Mouse (Mus musculus): ENCODE results near the gene Kcnip1.

Gene Kcnip1

DNA sequence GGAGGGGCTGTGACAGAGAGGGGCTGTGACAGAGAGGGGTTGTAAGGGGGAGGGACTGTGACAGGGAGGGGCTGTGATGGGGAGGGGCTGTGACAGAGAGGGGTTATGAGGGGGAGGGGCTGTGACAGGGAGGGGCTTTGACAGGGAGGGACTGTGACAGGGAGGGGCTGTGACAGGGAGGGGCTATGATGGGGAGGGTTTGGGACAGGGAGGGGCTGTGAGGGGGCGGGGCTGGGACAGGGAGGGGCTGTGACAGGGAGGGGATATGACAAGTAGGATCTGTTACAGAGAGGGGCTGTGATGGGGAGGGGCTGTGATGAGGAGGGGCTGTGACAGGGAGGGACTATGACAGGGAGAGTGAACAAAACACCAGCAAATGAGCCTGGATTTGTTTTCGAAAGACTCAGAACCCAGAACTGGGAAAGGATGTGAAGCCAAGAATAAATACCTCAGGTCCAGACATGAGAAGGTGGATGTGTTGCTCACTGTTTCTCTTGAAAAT lies 290.9 kb downstream of the Kcnip1 start:
- in situ Hi-C loops (cut with MboI, MseI): no loop called here

DNA sequence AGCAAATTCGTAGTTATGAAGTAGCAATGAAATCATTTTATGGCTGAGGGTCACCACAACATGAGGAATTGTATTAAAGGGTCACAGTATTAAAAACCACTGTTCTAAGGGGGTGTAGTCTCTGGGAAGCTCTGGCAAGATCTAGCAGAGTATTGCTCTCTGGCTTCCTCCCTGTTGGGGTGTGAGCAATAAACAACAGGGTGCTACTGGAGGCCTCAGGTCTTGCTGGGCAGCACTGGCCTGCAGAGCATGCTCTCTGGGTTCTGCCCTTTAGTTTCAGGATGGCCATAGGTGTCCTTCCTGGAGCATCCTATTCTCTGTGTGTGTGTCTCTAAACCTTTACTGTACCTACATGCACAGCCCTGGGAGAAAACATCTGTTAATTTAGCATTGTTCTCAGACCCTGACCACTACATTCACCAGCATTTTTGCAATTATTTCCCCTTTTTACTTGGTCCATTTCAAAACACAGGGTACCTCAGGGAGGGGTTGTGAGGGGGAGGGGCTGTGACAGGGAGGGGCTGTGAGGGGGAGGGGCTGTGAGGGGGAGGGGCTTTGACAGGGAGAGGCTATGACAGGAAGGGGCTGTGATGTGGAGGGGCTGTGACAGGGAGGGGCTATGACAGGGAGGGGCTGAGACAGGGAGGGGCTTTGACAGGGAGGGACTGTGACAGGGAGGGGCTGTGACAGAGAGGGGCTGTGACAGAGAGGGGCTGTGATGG lies 291.6 kb downstream of the Kcnip1 start:
- in situ Hi-C loops (cut with MboI, MseI): no loop called here

DNA sequence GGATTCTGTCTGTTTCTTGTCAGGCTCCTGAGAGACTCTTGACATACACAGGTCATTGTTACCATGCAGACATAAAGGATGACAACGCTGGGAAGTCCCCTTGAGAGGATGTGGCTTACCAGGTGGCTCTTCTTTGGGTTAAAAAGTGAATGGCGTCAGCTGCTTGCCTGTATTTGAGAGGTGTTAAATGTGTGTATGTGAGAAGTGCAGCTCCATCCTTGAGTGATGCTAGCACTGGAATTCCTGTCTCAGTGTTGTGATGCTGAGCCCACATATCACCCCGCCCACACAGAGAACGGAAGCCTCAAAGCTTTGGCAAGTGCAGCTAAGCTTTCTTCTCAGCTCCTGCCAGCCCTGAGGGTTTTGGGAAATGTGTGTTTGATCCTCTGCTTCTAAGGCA lies 292.2 kb downstream of the Kcnip1 start:
- in situ Hi-C loops (cut with MboI, MseI): no loop called here

DNA sequence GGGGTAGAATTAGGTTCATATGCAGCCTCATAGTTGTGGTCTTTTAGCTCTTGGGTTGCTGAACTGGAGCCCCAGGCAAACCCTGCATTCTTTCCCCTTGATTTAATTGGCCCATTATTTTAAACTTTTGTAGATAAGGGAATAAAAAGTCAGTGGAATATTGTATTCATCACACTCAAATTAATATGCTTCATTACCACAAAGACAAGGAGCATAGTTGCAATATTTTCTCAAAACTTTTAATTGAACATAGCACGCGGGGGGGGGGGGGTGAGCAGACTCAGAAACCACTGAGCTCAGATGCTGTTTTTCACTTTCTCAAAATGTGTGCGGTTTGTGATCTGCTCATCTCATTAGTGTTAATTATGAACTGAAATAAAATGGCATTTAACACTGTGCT lies 302.8 kb downstream of the Kcnip1 start:
- in situ Hi-C loops (cut with MboI, MseI): no loop called here

DNA sequence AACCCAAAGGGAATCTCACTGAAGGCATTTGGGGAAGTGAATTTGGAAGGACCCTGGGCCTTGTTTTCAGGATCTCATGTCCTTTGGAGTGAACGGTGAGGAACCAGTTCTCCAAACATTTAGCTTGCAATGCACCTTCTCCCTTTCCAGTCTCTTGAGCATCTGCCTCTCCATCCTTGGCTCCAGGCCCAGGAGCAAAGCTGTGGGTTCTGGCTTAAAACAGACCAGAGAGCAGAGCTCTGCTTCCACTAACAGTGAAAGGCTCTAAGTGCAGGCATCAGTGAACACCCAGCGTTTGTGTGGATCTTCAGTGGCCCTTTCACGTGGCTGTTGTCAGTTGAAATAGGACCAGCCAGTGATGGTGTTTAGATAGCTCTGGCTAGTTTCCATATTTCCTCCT lies 307.0 kb downstream of the Kcnip1 start:
- in situ Hi-C loops (cut with MboI, MseI): no loop called here

DNA sequence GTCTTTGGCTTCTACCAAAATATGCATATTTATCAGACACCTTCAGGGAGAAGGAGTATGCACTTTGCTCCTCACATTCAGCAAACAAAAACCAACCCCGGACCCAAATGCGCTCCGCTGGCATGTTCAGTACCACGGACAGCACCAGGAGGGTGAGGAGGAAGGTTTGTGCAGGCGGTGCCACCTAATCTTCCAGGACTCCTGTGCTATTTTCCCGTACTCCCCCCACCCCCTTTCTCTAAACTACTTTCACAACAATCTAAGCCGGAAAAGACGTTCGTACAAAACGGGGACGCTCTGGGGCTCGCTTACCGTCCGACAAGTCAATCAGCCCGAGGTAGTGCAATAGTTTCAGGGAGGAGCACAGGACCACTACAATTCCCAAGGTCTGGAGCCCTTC lies 312.8 kb downstream of the Kcnip1 start:
- in situ Hi-C loops (cut with MboI, MseI): no loop called here

DNA sequence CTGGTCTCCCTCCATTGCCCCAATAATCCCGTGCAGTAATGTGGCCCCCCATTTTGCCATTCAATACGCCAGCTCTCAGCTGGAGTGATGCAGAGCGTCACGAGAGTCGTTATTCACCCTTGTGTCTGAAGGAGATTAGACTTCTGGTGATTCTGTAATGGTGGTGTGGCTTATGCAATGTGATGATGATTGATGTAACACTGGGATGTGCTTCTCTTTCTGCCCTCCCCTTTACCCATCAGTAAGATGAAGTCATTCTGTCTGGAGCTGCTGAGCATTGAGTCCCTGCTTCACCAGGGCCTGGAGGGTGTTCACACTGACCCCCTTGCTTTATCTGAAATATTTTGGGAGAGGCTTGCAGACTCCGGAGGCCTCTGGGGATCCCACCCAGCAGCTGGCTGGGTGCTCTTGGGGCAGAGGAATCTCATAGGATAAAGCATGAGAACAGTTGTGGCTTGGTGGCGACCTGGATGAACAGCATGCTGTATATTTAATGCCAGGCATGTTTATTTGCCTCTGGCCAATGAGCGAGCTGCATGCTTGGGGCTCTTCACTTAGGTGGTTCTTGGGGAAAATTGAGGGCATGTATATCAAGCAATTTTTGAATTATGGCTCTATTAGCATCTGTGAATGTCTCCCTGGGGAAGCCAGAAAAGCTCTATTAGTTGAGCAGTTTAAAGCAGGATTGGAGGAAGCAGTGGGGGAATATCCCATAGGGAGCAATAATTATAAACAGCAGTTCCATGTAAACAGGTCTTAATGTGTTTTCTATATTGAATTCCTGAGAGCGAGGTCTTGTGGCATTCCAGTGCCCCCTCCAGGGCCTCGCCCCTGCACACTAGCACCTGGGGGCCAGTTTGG lies 322.6 kb downstream of the Kcnip1 start:
- in situ Hi-C loops (cut with MboI, MseI): no loop called here

DNA sequence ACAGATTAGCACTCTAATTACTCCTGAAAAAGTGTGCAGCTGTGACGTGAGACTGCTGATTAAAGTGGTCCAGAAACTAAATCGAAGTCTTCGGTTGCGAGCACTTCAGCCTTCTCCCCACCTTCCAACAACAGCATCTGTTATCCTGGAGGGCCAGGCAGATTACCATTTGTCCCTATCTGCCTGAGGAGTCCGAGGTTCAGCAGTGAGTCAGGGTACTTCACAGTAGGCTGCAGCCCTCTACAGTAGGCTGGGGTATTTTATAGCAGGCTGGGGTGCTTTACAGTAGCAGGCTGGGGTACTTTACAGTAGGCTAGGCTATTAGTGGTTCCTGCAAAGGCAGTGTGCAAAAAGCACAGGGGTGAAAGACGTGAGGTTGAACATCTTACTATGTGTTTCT lies 324.6 kb downstream of the Kcnip1 start:
- in situ Hi-C loops (cut with MboI, MseI): no loop called here

DNA sequence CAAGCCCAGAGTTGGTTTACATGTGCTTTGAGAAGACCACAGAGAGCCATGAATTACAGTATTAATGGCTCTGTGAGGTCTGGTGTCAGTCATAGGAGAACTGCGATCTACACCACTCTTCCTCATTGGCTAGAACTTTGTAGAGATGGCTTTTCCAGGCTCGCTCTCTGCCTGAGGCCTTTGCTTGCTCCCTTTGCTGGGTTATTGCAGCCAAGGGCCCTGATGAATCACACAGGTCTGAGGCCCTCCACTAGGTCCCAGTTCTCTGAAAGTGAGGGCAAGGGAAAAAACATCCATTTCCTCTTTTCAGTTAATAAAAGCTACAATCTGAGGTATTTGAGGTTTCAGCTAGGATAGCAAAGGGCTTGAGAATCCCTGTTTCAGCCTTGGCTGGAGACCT lies 329.4 kb downstream of the Kcnip1 start:
- in situ Hi-C loops (cut with MboI, MseI): no loop called here

DNA sequence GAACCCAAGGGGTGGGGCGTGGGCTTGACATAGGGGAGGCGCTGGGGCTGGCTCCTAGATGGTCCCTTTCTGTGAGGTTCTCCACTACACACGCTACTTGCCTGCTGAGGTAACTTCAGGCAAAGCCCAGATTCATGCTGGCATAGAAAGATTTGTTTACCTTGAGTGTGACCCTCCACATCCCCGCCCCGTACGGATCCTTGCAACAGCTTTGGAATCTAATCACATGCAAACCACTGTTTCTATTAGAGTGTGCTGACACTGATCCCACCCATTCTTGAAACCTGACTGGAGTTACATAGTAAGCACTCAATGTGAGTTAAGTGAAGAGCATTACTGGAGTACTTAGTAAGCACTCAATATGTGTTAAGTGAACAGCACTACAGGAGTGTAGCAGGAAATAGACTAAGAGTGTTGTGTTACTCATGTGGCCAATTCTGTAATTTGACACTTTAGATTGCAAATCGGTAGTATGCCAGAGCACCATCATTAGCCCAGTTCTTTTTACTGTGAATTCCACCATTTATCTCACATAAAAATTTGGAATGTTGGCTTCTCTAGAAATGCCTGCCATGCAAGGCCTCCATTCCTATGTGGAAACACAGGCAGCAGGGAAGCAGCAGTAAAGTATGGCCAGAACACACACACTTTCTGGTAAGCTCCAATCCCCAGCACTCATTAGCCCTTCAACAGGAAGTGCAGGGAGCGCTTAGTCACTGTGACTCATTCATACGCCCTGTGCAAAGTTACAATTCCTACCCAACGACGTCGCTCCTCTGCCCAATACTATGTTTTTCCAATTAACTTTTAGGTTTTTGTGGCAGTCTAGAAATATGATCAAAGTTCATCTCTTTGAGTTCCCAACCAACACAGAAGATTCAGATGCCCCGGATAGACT lies 332.7 kb downstream of the Kcnip1 start:
- in situ Hi-C loops (cut with MboI, MseI): no loop called here

DNA sequence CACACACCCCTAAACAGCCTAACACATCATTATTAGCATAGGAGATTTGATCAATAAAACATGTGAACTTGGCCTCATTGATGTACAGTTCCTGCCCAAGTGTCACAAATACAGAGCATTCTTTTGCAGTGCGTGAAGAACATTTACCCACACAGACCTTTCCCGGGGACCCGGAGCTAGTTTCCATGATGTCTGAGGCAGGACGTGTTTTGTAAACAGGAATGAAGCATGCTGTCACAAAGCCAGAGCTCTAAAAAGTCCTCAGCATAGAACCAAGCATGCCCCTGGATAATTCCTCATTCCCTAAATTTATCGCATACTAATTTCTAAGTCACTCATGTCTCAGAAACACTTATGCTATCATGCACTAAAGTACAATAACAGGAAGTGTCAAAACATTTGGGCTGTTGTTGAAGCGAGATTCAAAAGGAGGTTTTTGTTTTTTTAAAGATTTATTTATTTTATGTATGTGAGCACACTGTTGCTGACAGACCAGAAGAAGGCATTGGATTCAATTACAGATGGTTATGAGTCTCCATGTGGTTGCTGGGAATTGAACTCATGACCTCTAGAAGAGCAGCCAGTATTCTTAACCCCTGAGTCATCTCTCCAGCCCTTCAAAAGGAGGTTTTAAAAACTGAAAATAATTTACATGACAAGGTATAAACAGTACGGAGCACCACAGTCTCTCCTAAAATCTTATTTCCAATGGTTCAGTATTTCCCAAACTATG lies 336.9 kb downstream of the Kcnip1 start:
- in situ Hi-C loops (cut with MboI, MseI): no loop called here

DNA sequence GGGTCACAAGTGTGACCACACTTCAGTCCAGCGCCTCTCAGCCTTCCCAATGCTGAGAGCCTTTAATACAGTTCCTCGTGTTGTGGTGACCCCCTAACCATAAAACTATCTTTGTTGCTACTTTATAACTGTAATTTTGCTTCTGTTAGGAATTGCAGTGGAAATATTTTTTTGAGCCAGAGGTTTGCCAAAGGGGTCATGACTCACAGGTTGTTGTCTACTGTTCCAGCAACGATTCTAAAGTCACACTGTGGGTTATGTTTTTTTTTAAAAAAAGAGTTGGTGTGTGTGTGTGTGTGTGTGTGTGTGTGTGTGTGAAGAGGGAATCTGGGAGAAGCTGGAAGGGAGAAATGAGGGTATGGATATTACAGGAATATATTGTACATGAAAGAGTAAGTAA lies 337.7 kb downstream of the Kcnip1 start:
- in situ Hi-C loops (cut with MboI, MseI): no loop called here

DNA sequence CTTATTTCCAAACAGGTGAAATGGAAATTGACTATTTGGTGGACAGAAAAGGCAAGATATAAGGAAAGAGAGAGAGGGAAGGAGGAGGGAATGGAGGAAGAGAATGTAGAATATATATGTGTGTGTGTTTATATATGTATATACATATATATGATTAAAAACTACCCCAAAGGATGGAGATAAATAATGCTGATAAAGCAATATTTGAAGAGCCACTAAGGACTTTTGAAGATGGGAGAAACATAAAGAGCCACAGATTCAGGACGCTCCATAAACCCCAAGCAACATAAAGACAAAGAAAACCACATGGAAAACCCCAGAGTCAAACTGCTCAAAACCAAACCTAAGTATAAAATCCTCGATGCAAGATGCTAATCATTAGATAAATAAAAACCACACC lies 338.5 kb downstream of the Kcnip1 start:
- in situ Hi-C loops (cut with MboI, MseI): no loop called here

DNA sequence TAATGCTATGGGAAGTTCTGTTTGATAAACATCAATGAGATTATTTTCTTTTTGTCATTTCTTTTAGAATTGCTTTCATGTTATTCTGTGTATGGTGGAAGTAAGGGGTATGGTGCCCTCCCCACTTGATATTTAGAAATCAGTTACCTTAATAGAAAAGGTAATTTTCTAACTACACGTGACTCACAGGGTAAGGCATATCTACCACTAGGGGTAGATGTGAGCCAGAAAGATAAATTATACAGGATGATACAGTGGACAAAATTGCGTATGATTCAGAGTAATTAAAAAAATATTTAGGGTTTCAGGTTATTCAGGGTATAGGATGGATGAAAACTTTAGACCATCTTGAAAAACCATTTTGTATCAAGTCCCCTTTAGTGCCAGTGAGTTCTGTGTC lies 343.6 kb downstream of the Kcnip1 start:
- in situ Hi-C loops (cut with MboI, MseI): no loop called here

DNA sequence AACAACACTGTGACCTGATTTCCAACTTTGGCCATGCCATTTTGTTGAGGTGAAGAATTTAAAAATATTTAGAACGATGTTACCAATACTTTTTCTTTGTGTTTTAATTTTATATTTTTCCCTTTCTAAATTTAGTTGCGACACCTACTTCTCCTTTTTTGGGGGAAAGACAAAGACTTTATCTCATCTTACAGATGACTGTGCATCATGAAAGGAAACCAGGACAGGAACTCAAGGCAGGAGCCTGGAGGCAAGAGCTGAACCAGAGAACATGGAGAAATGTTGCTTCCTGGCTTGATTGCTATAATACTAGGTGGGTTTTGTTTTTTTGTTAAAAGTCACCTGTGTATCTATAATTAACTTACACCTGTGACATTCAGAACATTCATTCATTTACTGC lies 355.8 kb downstream of the Kcnip1 start:
- in situ Hi-C loops (cut with MboI, MseI): no loop called here

DNA sequence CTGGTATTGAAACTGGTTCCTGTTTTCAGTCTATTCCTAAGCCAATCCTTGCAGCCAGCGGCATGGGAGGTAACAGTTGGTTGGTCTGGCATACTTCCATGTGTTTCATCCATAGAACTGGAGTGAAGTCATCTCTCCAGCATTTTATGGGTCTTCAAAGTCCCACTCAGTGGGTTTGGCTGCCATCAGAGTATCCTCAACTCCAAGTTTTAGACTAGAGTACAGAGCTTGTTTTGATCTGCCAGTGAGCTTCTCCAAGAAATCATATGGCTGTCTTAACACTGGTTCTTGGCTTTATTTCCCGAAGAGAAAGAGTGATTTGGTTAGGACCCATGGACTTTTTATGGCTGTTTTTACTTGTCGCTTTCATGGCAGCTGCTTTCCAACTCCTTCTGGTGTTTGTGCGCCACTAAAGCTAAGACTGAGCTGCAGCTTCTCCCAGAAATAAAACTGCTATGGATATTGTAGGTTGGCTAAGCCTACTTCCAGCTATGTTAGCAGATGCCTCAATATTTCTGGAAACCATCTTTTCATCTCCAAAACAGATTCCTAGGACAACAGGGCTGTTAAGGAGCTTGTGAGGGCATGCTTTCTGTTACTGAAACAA lies 365.7 kb downstream of the Kcnip1 start:
- in situ Hi-C loops (cut with MboI, MseI): no loop called here

DNA sequence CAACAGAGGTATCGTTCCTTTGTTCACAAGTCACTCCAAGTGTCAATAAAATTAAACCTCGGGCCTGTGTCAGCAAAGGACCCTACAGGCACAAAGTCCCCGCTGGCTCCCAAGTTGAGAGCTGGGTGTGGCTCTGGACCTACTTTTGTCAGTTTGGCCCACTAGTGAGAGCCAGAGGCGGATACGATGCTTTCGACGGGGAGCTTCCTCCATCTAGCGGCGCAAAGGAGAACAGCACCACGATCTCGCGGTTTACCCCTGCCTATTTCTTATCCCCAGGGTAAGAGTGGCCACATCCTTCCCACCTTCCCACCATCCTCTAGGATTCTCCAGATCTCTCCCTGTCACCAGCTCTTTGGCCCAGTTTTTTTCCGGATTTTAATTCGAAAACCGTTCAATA lies 378.7 kb downstream of the Kcnip1 start:
- in situ Hi-C loops (cut with MboI, MseI): loop anchor here (5.0 kb wide), 1 partner anchor 437 kb away; no protein-coding TSS in a partner anchor

DNA sequence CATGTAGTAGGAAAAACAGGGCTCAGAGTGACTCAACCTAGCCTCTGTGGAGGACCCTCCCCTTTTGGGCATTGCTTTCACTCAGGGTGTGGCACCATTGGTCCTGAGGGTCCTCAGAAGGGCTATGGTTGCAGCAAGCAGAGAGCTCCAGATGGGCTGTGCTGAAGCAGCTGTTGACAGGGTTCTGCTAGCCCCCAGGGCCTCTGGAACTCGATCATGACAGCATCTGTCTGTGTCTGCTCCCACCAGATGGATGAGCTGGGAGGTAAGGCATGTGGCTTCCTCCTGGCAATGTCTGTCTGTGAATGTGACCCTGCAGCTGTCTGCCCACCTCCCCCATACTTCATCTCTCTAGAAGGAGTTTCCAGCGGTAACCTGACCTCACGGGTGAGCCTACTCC lies 385.2 kb downstream of the Kcnip1 start:
- in situ Hi-C loops (cut with MboI, MseI): no loop called here

DNA sequence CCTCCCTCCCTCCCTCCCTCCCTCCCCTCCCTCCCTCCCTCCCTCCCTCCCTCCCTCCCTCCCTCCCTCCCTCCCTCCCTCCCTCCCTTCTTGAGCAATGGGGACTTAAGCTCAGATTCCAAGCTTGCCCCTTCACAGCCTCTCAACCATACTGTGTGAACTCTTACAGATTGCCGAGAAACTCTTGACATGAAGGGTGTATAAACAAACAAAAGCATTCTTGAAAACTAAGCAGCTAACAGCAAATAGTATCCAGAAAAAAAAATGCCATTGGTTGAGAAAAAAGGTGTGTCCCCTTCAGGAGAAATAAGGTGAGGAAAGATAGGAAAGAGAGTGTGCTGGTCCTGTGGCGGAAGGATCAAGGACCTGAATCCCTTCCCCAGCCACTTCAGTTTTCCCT lies 389.8 kb downstream of the Kcnip1 start:
- in situ Hi-C loops (cut with MboI, MseI): no loop called here

DNA sequence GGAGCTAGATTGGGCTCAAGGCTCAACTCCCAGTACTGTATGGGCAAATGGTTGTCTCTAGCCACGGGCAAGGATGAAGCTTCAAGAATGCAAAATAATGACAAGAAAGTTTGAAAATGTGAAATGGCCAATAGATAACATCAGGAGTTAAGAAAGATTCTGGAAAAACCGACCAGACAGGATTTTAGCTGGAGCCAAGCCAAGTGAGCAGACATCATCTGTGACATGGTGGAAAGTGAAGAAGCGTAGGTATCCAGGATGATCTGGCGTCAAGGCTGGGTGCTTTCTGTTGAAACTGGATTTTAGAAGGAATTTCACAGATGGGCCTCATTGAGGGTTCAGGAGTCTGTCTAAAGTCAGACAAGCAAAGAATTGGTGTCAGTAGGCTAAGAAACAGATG lies 394.0 kb downstream of the Kcnip1 start, which contains the start of gene D130052B06Rik:
TSS of gene D130052B06Rik (plus strand) at position 317 of the 400 bp plus-strand sequence.
- in situ Hi-C loops (cut with MboI, MseI): no loop called here

DNA sequence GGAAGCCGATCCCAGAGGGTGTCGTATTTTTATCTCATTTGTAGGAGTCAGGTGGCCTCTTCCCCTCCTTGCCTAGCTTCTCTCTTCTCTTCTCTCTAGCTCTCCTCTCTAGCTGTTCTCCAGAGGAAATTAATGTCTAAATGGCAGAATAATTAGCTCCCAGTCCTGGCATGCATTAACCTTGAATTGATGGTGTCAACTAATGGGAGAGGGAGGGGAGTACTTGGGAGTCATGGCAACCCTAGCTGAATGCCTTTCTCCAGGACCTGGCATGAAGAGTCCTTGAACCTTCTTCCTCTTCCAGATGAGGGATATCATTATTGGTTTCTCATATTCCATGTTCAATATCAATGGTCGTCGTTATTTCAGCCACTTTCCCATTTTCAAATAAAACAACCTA lies 396.3 kb downstream of the Kcnip1 start:
- in situ Hi-C loops (cut with MboI, MseI): no loop called here

Data from regulatory T cell (primary cell).